Mouse (Mus musculus) CD8-positive naive resting alpha-beta T cell, adult 2 months (primary cell): Measurements from ENCODE around the gene Hoxb3.

Experiments
- DNase-seq, 2 experiments: peaks; one replicate each; pipeline ENCODE4 v3.0.0; 2022; ENCODE audit warnings: low read depth in 2 of 2, low spot score in 2 of 2

Hoxb3 gene

DNA sequence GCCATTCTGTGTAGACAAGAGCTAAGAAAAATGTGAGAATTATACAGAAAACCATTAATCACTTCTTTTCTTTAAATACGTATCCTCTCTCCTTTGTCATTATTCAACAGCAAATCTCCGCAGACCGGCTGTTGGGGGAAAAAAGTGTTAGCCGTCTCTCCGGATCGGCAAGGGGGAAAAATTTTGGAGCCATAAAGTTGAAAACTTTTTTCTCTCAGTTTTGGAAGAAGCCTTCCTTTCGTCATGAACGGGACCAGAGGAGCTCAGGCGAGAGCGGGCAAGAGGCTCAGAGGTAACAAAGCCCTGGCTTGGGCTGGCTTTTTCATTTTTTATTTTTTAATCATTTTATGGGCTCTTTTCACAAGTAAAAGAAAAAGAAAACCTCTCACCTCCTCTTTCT is at the start of gene Hoxb3:
TSS of gene Hoxb3 (plus strand) at position 173 of the 400 bp plus-strand sequence.
- DNase-seq: no peak

DNA sequence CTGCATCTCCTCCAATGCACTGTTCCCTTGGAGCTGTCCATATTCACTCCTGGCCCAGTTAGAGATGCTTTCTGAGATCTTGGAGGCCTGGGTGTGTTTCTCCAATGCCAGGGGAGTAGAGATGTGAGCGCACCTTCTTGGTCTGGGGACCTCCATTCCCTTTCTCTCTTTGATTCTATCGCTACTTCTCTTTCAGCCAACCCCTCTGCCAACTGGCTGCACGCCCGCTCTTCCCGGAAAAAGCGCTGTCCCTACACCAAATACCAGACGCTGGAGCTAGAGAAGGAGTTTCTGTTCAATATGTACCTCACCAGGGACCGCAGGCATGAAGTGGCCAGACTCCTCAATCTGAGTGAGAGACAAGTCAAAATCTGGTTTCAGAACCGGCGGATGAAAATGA is 48.7 kb upstream of the Hoxb3 start:
- DNase-seq: no peak

DNA sequence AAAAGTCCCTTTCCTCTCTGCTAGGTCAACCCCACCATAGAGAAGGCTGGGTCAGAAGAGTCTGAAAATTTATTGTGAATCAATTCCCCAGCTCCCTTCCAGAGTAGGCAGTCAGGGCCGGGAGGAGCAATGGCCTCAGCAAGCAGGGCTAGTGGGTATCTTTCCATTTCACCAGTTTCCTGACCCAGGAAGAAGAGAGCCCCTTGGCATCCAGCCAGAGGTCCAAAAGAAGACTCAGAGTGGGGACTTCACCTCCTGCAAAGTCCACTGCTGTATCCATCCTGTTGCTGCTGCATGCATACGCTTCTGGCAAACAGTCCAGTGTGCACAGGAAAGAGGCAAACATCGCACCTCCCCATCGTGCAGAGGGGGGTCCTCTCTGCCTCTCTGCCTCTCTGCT is 47.2 kb upstream of the Hoxb3 start:
- DNase-seq: no peak

DNA sequence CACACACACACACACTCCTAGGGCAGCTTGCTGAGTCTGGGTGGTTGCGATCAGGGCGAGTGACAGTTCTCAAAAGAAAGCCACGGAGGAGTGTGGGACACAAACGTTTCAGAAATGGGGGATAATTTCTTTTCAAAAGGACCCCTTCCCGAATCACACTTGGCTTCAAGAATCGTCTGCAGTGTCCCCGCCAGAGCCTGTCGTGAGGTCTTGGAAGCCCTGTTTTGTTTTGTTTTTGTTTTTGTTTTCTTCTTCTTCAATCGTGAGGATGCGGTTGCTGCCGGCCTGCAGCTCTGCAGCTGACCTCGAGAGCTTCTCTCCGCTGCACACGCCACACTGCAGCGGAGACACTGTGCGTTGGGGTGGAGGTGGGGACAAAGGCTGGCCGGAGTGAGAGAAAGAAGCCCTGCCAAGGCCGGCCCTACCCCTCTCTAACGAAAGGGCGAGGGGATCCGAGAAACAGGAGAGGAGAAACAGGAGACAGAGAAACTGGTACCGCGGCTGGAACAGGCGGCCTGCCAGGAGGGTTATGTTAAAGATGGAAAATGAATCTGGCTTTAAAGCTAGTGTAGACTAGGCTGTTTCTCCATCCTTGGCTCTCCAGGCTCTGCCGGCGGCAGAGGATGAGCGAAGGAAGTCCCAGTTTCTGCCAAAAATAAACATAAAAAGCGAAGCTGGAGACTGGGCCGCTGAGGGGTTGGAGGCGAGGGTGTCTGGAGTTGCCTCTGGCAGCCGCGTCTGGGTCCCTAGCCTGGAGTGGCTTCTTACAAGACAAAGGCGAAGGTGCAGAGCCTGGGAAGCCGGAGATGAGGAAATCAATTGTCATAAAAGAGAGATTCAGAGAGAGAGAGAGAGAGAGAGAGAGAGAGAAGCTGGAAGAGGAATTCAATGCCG is 45.7 kb upstream of the Hoxb3 start:
- DNase-seq: no peak

DNA sequence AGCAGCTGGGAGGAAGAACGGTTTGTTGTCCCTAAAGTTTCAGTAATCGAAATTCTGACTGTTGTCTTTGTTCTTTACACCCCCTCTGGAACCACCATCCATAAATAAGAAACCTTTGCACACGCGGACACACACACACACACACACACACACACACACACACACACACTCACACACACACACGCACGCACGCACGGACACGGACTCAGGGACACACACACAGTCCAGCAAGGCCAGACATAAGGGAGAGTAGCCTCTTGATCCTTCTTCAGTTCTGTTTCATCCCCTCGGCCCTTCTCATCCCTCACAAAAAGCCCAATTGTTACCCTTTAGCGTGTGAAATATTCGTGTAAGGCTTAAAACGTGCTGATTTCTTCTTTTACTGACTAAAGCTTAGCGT is 44.8 kb upstream of the Hoxb3 start:
- DNase-seq: no peak

DNA sequence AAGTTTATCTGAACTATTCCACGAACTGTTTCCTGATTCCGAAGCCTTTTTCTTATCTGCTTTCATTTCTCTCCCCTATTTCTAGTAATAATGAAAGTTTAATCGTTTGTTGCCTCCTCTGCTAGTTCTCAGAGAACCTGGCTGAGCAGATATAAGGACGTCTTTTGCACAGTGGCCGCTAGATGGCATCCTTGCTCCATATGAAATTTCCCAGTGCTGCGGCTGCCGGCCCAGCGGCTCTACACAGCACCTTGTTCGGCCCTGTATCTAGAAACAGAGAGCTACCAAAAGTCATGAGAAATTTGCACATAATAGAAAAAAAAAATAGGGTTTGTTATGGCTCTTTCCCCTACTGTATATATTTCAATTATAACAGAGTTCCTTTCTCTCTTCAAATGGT is 44.4 kb upstream of the Hoxb3 start:
- DNase-seq: peak; percentile 80 to 85

DNA sequence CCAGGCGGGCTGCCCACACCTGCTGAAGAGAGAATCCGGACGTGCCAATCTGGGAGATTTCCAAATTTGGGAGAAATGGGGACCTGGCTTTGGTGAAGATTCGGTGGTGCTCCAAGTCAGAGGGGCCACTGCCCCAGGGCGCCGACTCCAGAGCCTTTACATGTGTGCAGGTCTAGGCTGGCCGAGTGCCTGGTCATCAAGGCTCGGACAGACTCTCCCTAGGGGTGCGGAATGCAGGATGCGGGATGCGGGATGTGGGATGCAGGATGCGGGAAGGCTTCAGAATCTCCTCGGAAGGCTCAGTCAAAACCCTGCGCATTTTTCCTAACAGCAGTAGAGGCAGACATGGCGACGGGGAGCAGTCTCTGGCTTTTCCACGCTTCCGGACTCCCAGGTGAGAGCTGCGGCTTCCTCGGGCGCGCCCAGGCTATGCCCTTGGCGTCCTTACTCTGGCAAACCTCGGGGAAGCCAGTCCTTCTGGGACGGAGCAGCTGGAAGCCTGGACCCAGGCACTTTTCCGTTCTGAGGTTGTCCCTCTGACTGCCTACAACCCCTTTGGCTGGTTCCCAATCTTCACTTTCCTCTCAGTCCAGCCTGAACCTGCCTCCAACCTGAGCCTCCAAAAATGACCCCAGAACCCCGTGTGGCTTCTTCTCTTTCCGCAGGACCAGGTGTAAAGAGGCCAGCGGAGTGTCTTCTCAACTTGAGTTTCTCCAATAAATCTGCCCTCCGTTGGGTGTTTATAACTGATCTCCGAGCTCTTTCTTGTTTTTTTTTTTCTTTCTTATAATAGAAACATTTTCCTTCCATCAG is 43.5 kb upstream of the Hoxb3 start:
- no peak for DNase-seq

DNA sequence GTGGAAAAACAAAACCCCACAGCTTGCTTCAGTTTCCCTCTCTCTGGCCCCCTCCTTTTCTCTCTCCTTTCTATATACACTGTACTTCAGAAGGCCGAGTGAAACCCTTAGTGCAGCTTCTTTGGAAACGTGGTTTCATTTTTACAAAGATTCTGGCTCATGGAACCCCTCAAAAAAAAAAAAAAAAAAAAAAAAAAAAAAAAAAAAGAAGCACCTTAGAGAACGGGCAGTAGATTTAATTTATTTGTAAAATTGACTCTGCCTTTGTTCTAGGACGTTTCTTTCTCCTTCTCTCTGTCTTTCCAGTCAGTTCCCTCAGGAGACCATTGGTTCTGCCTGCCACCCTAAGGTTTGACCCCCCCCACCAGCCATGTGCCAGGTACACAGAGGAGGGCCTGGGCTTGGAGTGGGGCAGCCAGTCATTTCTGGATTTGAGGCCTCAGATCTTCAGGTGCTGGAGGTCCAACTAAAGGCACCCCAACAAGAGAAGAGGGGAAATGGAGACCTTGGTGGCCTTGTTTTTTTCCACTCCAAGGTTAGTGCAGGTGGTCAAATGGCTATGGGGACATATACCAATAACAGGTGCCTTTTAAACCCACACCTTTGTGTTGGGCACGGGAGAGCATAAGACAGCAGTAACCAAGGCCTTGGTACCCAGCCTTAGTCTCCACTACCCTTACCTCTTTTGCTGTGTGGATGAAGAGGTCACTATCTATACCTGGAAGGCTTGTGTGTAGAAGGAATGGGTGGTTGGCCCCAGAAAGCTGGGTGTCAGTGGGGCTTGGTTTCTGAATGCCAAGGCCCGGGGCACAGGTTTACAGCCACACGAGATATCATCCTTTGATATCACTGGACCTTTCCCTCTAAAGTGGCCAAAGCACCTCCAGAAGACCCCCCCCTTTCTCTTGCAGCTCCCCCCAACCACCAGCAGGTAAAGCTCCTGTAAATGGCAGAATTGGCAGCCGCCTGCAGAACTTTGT is 42.4 kb upstream of the Hoxb3 start:
- DNase-seq: no peak

DNA sequence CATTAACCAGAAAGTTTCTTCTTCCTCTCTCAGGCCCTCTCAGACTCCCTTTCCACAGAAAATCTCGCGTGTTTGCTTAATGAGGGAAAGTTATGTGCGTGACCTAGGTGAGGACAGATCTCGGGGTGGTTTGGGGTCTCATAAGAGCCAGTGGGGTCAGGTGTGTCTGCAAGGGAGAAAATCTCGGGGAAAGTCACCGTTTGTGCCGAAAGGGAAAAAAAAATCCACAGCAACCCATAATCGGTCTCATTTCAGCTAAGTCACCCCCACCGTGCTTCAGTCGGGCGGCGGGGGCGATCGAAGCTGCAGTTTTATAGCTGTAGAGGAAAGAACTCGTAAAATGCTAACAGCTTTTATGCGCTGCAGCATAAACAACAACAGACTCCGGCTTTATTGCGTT is 41.7 kb upstream of the Hoxb3 start:
- DNase-seq: no peak

DNA sequence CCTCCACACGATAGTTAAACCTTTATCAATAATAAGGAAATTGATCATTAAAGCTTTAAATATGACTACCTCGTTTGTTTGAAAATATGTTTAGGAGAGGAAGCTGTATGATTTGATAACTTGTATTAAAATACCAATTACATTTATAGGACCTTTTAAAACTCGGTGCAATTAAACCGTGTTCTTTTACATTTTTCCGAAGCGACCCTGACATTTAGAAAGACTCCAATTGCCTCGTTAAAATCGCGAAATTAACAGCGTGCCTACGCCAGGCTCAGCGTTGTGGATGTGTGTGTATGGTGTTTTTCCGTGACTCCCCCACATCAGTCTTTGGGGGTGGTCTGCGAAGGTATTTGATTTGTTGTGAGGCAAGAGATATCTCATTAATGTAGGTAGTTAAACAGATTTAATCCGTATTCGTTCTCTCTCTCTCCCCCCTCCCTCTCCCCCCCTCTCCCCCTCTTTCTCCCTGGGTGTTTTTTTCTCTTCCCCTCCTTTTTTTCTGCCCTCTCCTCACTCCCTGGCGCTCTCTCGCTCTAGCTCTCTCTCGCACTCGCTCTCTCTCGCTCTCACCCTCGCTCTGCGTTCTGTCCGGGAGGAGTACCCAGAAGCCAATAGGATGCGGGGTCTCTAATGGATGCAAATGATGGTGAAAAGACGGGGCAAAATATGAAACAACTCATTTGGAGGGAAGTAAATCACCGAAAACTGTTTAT is 41.1 kb upstream of the Hoxb3 start, which contains the start of gene Hoxb8:
TSS of gene Hoxb8 (plus strand) at position 51 of the 716 bp plus-strand sequence.
- no peak for DNase-seq

DNA sequence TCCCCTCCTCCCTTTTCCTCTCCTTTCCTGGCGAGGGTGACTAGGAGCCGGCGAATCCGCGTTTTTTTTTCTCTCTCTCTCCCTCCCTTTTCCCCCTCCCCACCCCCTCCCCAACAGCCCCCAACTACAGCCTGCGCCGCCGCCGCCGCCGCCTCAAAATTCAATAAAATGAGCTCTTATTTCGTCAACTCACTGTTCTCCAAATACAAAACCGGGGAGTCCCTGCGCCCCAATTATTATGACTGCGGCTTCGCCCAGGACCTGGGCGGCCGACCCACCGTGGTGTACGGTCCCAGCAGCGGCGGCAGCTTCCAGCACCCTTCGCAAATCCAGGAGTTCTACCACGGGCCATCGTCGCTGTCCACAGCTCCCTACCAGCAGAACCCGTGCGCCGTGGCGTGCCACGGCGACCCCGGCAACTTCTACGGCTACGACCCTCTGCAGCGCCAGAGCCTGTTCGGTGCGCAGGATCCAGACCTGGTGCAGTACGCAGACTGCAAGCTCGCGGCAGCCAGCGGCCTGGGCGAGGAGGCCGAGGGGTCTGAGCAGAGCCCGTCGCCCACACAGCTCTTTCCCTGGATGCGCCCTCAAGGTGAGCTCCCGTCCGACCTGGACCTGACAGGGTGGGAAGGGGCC is 40.2 kb upstream of the Hoxb3 start:
- DNase-seq: no peak

DNA sequence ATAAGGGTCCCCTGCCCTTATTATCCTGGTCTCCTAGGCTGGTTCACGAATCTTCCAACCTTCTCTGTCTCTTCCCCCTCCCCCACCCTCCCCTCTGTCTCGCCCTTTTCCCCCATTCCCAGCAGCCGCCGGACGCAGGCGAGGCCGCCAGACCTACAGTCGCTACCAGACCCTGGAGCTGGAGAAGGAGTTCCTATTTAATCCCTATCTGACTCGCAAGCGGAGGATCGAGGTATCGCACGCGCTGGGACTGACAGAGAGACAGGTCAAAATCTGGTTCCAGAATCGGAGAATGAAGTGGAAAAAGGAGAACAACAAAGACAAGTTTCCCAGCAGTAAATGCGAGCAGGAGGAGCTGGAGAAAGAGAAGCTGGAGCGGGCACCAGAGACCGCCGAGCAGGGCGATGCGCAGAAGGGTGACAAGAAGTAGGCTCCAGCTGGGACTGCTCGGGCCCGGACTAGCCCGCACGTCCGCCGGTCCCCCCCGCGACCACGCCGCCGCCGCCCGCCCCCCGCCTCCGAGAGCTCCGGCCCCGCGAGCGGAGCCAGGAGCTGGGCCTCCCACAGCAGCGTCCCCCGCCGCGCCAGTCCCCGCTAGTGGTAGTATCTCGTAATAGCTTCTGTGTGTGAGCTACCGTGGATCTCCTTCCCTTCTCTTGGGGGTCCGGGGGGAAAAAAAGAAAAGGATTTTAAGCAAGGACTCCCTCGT is 38.9 kb upstream of the Hoxb3 start:
- DNase-seq: peak in 1 of 2 experiments; percentile 44

DNA sequence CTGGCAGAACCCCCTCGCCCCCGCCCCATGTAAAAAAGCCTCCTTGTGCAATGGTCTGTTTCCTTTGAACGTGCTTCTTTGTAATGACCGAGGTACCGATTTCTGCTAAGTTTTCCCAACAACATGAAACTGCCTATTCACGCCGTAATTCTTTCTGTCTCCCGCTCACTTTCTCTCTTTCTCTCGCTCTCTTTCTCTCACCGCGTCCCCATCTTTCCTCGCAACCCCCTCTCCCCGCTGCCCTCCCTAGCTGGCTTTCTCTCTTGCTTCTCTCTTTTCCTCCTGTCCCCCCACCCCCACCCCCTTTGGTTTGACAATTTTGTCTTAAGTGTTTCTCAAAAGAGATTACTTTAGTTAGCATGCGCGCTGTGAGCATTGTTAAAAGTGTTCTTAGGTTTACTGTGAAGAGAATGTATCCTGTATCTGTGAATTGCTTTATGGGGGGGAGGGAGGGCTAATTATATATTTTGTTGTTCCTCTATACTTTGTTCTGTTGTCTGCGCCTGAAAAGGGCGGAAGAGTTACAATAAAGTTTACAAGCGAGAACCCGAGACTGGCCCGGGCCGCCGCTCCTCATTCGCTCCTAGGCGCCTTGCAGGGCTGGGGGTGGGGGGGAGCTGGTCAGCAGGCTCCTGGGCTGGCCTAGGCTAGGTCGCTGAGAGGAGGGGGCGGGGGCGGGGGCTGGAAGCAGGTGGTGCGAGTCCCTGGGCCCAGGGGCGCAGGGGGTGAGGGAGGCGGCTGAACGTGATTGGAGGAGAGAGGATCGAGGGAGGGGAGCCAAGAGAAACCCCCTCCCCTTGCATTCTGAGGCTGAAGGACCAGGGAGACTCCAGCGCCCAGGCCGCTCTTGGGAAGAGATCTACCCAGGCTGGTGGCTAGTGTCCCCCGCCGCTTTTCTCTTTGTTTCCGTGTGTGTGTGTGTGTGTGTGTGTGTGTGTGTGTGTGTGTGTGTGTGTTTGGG is 38.1 kb upstream of the Hoxb3 start:
- DNase-seq: no peak

DNA sequence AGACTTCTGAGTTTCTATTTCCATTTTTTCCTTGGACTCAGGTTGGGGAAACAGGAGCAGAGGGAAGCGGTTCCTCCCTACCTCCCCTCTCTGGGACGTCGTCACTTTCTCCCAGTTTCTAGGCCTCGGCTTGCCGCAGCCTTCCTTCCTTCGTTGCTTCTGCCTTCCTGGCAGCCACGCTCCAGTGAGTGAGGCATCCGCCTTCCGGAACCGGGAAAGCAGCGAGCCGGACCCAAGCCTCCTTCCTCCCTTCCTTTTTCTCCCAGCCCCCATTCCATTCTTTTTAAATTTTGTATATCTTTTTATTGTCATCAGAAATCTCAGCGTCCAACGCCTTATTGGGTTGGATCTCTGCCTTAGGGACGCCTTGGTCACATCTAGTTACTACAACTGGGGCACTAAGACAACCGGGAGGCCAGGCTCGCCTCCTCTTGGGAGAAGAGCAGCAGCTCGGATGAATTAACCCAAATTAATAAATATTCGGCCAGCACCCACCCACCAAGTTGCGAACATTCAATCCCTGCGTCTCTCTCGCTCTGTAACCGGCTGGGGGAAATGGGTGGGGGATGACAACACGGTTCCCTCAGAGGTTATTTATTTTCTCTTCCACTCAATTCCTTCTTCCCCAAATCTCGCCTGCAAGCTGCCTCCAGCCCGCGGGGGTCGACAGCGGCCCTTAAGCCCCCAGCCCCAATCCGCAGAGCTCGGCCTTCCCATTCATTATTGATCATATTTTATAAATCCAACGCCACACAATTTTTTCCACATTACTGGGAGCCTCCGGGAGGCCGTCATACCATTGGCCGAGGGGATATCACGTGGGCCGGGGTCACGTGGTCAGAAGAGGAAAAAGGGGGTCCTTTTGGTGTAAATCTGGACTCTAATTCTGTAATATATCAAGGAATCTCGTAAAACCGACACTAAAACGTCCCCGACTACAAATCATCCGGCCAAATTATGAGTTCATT is 37.1 kb upstream of the Hoxb3 start, which contains the start of gene Hoxb7:
TSS of gene Hoxb7 (plus strand) at position 853 of the 968 bp plus-strand sequence.
- no peak for DNase-seq

DNA sequence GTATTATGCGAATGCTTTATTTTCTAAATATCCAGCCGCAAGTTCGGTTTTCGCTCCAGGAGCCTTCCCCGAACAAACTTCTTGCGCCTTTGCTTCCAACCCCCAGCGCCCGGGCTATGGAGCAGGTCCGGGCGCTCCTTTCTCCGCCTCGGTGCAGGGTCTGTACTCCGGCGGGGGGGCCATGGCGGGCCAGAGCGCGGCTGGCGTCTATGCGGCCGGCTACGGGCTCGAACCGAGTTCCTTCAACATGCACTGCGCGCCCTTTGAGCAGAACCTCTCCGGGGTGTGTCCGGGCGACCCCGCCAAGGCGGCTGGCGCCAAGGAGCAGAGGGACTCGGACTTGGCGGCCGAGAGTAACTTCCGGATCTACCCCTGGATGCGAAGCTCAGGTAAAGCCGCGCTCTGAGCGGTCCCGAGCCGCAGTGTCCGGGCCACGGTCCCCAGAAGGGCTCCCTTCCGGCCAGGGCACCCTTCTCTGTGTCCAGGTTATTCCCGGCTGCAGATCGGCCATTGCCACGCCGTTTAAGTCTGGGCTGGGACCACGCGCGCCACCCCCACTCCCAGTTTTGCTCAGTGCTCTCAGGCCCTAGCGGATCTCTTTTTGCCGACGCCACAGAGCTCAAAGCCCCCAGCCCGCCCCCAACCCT is 36.3 kb upstream of the Hoxb3 start:
- DNase-seq: no peak

DNA sequence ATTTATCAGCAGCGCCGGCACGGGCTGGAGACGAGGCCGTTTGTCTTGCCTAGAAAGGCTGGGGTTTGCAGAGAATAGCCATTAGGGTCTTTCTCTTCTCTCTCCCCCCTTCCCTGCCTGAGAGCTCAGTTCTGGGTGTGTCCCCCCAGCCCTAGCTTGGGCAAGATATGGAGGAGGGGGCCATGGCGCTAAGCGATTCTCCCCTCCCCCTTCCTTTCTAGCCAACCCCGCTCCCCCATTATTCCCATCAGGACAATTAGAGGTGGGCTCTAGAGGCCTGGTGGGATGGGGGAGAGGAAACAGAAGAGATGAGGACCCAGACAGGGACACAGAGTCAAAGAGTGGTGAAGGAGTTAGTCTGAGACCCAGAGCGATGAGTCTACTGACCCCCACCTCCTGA is 35.7 kb upstream of the Hoxb3 start:
- DNase-seq: no peak
